Mouse (Mus musculus): Measurements from ENCODE around the gene Cerkl.

Gene Cerkl

GRCm38 (mm10) chr2:79456575-79457349 lies at the start of gene Cerkl, which contains the start of gene Neurod1:
Cerkl (minus strand) TSS chr2:79456785.
Neurod1 (minus strand) TSS chr2:79456751.
- DNase-seq = peak; percentile 14

GRCm38 (mm10) chr2:79498990-79499755 lies 42.6 kb upstream of the Cerkl start:
- peak; percentile 74 for DNase-seq

GRCm38 (mm10) chr2:79485127-79485526 lies 28.5 kb upstream of the Cerkl start:
- DNase-seq = no peak

- no peak for DNase-seq
These were observed 25.9 kb upstream of the Cerkl start for GRCm38 (mm10) chr2:79482511-79482910.

- no peak for DNase-seq
These were observed 5.8 kb upstream of the Cerkl start for GRCm38 (mm10) chr2:79462411-79462810.

- DNase-seq = no peak
These were observed 5.3 kb upstream of the Cerkl start for GRCm38 (mm10) chr2:79461861-79462260.

- DNase-seq = no peak
These were observed 4.0 kb upstream of the Cerkl start for GRCm38 (mm10) chr2:79460586-79460985.

GRCm38 (mm10) chr2:79460107-79460506 lies 3.5 kb upstream of the Cerkl start:
- no peak for DNase-seq

GRCm38 (mm10) chr2:79459061-79460045 lies 2.8 kb upstream of the Cerkl start:
- DNase-seq = no peak

GRCm38 (mm10) chr2:79457932-79458331 lies 1.3 kb upstream of the Cerkl start:
- DNase-seq = no peak

- DNase-seq = no peak
These were observed 849 bp upstream of the Cerkl start for GRCm38 (mm10) chr2:79457434-79457833.

- DNase-seq = no peak
These were observed 939 bp downstream of the Cerkl start for GRCm38 (mm10) chr2:79455646-79456045.

GRCm38 (mm10) chr2:79454786-79455446 lies 1.7 kb downstream of the Cerkl start:
- DNase-seq = no peak

- DNase-seq = peak; percentile 77
These were observed 2.4 kb downstream of the Cerkl start for GRCm38 (mm10) chr2:79453901-79454781.

- DNase-seq = no peak
These were observed 5.1 kb downstream of the Cerkl start for GRCm38 (mm10) chr2:79451438-79451837.

GRCm38 (mm10) chr2:79450684-79451394 lies 5.7 kb downstream of the Cerkl start:
- DNase-seq = no peak

GRCm38 (mm10) chr2:79449371-79449770 lies 7.2 kb downstream of the Cerkl start:
- no peak for DNase-seq

GRCm38 (mm10) chr2:79447198-79447597 lies 9.4 kb downstream of the Cerkl start:
- no peak for DNase-seq

GRCm38 (mm10) chr2:79443861-79444620 lies 12.5 kb downstream of the Cerkl start:
- DNase-seq = no peak

- DNase-seq = no peak
These were observed 13.2 kb downstream of the Cerkl start for GRCm38 (mm10) chr2:79443401-79443800.
